Mouse (Mus musculus): Measurements from ENCODE around the gene Olfr692.
"Not testable (repeated sequence)": the region's sequence is repeated elsewhere in the genome, so short reads cannot be mapped to it uniquely, and the experiment has no call there.

Gene Olfr692

DNA sequence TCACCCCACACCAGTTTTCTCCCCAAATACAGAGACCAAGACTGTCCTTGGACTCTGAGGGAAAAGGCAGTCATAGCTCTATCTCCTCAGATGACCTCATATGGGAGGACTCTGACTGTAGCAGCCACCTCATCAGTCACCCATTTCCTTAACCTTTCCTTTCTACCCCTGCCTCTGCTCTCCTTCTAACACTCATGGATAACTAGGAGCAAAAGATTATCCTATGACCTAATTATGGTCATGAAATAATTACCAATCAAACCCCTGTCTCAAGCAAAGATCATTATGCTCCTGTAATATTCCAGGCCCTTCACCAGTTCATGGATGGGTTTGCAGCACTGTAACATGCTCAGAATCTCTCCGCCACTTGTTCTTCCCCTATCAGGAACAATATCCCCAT lies at the start of gene Olfr692:
Olfr692 (plus strand) TSS at position 301 of the 400 bp plus-strand sequence.
- DNase-seq: no peak

DNA sequence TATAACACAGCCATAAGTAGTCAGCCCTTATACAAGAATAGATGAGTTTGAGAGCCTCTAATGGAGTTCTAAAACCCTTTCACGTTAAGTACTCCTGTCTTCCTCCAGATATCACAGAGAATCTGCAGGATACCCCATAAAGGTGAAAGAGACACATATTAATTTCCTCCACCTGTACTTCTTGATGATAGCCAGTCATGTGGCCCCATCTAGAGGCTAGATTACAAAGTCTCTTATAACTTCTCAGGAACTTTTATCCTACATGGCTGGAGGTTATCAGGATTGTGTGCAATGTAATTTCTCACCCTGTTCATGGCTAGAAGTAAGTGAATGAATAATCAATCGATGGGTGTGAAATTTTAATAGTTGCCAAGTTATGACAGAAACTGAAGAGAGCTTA lies 42.7 kb upstream of the Olfr692 start:
- no peak for DNase-seq

DNA sequence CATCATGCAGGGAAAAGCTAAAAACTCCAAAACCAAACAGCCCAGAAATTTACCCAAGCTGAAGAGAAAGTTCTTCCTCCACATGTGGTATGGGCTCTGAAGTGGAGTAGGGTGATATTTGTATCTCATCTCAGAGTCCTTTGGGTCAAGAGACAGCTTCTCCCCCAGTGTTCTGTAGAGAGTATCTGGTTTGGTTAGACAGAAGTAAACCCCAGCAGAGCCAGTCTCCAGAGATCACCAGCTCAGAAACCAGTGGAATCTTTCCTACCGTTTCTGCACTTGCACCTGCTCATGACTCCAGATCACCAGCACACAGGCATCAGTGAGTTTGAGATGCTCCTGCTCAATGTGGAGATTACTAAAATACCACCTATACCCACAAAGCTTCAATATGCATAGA lies 34.0 kb upstream of the Olfr692 start, which contains the start of gene Olfr690:
Olfr690 (minus strand) TSS at position 101 of the 400 bp plus-strand sequence.
- DNase-seq: no peak

DNA sequence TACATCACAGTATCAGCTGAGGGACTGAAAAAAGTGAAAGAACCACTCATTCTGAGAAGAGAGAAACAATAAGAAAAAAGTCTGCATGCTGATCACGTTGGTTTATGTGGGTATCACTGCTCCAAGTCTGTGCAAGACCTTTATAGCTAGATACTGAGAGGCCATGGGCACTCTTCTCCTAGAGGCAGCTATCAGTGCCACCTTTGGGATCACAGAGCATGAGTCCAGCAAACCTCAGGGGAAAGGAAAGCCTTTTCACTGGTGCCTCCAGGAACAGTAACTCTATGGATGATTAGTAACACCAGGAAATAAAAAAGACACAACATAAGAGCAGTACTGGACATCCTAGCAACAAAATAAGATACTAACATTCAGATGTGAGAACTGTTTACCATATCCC lies 25.9 kb upstream of the Olfr692 start, which contains the start of gene Olfr691:
Olfr691 (minus strand) TSS at position 101 of the 400 bp plus-strand sequence.
- DNase-seq: no peak

DNA sequence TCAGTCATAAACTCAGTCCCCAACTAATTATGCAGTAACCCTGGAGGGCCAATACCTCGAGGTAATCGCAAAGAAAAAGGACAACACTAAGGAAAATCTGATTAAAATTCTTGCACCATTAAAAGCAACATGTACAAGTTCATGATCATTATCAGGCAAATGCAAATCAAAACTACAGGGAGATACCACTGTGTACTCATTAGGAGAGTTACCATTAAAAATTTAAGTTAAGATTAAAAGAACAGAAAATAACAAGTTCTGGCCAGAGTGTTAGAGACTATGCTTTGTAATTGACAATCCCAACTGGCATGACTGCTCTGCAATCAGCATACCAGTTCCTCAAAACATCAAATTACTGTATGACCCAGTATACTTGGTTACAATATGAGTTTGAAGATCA lies 25.3 kb upstream of the Olfr692 start:
- DNase-seq: no peak

DNA sequence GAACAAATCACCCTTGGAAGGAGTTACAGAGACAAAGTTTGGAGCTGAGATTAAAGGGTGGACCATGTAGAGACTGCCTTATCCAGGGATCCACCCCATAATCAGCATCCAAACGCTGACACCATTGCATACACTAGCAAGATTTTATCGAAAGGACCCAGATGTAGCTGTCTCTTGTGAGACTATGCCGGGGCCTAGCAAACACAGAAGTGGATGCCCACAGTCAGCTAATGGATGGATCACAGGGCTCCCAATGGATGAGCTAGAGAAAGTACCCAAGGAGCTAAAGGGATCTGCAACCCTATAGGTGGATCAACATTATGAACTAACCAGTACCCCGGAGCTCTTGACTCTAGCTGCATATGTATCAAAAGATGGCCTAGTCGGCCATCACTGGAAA lies 12.0 kb upstream of the Olfr692 start:
- DNase-seq: not testable (repeated sequence)

DNA sequence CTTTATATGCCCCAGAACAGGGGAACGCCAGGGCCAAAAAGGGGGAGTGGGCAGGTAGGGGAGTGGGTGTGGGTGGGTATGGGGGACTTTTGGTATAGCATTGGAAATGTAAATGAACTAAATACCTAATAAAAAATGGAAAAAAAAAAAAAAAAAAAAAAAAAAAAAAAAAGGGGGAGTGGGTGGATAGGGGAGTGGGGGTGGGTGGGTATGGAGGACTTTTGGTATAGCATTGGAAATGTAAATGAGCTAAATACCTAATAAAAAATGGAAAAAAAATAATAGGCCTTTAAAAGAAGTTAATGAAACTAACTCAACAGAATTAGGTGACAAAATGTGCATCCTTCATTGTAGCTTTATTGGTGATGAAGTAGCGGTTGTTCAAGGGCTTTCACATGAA lies 11.5 kb upstream of the Olfr692 start:
- DNase-seq: not testable (repeated sequence)

DNA sequence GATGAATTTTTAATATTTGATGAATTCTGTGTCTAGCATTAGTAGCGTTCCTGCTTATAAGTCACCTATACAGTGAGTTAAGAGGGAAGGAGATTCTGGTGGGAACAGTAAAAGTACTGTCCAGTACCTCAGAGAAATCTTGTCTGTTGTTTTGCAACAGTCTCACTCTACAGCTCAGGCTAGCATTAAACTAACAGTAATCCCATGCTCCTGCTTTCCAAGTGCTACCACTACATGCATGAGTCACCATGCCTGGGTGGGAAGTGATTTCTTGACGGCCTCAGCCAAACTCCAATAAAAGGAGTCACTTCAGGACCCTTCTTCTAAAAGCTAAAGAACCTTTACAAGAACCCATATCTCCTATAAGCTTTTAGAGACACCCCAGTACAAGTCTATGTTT lies 6.3 kb upstream of the Olfr692 start:
- DNase-seq: no peak

DNA sequence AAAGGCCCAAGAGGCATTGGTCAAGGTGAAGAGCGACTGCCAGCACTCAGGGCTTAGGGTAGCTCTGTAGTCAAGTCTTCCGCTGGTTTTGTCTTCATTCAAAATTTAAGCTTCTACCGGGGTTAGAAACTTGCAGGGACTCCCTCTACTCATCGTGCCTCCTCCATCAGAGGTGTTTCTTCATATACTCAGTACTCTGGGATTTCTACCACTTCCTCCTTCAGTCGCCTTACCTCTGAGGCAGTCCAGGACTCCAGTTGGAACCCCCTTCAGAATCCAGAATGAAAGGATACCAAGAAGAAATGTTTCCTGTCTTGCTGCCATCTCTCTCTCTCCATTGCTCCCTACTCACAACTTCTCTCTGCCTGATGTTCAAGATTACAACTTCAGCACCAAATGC lies 762 bp upstream of the Olfr692 start:
- no peak for DNase-seq

DNA sequence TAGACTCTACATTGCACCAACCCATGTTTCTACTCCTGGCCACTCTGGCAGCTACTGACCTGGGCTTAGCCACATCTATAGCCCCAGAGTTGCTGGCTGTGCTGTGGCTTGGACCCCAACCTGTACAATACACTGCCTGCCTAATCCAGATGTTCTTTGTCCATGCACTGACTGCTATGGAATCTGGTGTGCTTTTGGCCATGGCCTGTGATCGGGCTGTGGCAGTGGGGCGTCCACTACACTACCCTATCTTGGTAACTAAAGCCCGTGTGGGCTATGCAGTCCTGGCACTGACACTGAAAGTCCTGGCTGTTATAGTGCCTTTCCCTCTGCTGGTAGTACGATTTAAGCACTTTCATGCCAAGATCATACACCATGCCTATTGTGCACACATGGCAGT lies 491 bp downstream of the Olfr692 start:
- no peak for DNase-seq

DNA sequence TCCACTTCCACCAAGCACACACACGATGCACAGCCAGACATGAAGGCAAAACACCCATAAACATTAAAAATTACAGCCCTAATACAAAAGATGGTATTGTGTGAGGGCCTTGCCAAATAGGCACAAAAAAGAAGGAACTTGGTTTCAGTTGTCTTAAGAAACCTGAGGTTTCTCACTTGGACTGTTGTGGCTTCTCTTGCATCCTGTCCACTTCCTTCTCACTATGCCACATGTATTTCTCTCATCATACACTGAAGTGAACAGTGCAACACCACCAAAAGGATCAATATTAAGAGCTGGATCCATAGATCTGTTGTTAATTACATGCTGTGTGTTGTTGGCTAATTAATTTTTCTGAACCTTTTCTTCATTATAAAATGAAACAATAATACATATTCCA lies 4.9 kb downstream of the Olfr692 start:
- no peak for DNase-seq

DNA sequence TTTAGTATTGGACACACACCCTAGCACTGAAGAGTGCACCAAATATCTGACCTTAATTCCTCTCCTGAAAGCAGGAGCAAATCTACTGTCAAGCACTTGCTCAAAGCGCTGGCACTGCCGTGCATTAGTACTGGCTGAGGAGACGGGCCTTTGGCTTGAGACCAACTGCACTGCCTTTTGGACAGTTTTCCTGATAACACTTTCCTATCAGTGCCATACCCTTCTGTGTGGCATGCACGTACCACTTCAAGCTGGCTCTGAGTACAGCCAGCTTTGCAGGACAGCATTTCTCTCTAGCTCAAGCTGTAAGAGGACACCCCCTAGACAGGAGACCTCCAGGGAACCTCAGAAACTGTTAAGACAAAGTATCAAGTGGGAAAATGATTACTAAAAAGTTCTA lies 5.5 kb downstream of the Olfr692 start:
- DNase-seq: no peak

DNA sequence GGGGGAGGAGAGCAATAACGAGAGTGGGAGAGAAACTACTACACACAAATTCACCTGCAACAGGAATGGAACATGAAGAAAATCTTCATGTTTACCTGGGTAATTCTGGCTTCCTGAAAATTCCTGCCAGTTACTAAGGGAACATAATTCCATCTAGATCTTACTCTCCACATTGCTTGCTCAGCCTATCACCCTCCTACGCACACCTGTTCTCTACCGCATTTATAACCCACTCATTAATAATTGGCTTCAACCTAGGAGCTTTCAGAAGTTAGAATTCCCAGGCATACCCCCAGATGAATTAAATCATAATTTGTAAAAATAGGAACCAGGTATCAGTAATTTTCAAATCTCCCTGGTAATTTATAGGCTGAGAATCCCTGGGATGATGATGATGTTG lies 5.9 kb downstream of the Olfr692 start:
- DNase-seq: no peak

DNA sequence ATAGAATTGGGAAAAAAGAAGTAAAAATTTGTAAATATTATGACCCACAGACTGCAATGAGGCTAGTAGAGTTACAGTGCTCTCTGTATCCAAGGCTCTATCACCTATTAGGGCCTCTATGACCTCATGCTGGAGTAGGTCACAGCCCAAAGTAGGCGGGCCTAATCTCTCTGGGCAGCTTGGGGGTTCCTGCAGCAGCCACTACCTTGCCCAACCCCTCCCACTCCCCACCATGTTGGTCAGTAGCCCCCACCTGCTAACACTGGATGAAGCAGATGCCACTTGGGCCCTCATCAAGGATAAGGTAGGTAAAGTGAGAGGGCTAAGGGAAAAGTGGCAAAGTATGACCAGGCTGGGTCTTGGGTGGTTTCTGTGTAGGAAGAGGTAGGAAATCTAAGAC lies 6.8 kb downstream of the Olfr692 start, which contains the start of gene Gm5901:
Gm5901 (plus strand) TSS at position 173 of the 400 bp plus-strand sequence.
- DNase-seq: no peak

DNA sequence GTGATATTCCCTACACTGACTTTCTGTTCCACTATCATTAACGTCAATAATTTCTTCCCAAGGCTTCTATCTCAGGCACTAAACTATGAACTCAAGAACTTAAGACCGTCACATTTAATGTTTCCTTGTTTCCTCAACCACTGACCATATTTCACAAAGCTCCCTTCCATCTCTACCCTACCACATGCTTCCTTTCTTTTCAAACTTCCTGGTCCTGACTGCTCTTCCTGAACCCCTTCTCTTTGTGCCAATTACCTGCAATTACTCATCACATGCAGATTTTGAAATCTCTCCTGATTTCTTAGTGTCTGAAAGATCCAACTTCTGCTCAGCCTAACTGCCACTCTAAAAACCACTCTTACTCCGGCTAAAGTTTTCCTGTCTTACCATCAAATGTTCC lies 12.3 kb downstream of the Olfr692 start:
- no peak for DNase-seq

DNA sequence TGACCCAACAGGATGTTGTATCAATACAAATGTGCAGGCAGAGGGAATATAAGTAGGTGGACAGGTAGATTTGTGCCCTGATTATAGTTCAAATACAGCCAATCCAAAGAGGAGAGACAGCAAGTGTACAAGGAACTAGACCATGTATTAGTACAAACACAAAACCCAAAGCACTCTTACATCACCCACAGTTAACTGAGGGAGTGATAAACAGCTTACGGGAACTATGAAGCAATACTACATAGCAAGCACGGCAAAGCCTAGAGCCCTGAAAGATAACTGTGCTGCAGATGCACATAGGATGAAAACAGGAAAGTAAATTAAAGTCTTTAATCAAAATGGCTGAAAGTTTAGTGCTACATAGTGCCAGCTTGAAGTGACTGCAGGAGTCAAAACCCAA lies 19.7 kb downstream of the Olfr692 start:
- no peak for DNase-seq

DNA sequence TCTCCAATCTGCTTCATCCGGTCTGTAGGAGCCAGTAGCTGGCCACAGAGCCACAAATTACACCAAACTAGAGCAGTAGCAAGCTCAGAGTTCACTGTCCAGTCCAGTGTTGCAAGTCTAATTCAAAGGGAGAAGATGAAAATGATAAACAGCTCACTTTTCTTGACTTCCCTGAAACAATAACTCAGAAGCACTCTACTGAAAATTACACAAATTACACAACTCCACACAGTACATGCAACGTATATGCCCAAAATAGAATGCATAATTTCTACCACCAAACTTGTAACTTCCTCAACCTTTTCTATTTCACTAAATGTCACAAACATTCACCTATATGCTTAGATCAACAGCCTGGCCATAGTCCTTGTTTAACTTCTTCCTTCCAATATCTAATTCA lies 22.2 kb downstream of the Olfr692 start:
- DNase-seq: no peak

DNA sequence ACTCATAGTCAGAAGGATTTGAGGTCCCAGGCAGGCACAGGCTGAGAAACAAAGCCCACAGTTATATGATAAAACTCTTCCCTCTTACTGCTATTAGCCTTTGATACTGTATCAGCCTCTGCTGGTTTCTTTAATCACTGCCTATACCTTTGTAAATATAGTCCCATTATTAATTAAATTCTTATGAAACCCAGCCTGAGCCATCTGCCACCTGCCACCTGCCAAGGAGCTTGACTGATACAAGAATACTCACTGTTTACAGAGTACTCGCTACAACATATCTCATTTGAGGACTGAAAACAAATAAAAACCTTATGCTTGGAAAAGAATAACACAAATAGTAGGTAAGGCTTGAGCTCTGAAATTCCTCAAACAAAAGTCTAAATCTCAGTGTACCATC lies 26.6 kb downstream of the Olfr692 start:
- no peak for DNase-seq

DNA sequence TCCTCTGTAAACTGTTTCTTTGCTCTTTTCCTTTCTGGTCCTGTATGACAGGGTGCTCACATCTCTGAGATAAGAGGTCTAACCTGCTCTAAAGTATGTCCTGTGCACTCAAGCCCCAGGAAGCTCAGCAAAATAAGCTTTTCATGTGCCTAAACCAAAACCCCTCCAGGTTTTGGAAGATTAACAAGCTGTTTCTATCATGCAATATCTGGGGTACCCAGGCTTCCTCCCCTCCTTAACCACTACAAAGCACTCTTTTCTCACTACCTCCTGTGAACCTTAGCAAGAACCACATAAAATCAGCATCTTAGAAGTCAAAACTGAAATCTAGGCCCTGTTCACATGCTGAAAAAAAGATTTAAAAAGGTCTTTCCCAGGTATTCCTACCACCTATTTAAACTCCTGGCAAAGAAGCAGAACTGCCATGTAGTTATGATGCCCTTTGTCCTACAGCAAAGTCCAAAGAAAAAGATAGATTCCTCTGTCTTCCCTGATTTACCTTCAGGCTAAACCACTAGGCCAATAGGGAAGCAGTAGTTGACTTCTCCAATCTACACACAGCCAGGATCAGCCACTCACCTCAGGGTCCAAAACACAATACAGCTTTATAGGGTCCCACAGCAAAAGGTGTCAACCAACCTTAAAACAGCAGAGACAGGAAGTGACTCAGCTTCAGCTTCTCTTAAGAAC lies 27.2 kb downstream of the Olfr692 start:
- peak; percentile 12 for DNase-seq

DNA sequence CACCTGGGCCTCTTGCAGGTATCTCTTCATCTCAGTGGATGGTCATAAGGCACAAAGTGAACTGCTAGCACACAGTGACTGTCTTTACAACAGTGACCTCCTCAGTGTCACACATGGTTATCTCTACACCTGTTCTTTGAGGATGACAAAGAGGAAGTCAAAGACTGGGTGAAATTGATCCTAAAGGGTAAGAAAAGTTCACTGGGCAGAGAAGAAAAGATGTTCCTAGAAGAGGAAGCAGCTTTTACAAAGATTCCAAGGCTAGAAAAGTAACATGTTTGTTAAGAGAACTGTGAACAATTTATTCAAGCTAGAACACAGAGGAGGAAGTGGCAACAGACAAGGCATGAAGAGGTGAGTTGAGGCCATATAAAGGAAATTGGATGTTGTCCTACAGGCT lies 28.1 kb downstream of the Olfr692 start:
- no peak for DNase-seq

DNA sequence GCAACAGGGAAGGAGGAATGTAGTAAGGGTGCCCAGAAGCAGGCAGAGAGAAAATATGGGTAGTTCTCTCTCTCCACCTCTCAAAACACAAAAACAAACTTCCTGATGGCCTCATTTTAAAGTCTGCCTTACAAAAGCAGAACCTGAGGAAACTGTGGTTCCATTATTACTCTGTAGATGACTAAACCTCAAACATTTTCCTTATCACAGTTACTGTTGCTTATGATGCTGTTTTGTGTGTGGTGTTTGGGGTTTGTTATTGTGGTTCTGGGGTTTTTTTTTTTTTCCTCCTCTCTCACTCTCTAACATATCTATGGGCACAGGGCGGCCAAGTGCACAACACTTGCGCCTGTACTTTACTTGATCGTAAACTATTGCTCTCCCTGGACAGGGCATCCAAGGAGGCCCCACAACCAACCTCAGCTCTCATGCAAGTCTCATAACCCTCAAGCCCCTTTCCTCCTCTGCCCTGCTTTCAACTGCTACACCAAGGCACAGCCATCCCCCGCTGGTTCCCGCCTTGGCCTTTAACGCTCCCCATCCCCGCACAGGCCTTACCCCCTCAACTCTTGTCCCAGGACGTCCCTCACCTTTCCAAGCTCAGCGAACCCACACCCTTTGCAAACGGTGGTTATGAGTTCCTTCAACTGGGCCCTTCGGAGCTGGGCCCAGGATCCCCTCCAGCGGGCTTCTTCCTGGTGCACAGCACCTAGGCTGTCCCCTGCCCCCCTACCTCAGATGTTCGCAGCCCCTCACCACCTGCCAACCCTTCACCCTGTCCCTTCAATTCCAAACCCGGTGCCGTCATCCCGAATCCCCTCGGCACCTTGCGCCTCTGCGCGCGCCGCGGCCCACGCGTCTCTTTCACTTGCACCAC lies 31.3 kb downstream of the Olfr692 start:
- DNase-seq: no peak

DNA sequence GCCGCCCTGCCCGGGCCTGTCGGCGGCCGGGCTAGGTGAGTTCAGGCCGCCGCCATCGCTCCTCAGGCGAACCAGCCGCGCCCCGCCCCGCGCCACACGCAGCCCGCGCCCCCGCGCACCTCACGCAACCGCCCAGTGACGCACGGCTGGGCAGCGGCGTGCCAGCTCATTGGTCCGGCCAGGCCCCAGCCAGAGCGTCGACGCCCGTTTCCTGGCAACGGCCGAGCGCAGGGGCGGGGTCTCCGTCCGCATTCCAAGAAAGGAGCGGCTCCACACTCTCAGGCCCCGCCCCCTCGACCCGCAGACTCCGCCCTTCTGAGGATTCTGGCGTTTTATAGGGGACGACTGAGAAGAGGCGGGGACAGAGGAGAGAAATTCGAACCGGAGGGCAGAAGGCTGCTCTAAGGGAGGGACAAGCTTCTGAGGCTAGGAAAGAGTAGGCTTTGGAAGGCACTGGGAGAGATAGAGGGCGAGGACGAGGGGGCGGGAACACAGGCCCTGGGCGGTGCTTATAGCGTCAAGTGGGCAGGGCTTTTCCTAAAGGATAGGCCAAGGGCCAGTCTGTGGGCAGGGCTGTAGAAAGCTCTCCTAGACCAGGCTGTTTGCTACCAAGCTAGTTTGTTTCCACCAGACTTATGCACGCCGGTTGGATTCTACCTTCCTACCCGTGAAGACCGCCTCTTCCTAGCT lies 32.0 kb downstream of the Olfr692 start, which contains the start of gene Fam160a2:
Fam160a2 (minus strand) TSS at position 120 of the 690 bp plus-strand sequence.
- DNase-seq: peak; percentile 97

DNA sequence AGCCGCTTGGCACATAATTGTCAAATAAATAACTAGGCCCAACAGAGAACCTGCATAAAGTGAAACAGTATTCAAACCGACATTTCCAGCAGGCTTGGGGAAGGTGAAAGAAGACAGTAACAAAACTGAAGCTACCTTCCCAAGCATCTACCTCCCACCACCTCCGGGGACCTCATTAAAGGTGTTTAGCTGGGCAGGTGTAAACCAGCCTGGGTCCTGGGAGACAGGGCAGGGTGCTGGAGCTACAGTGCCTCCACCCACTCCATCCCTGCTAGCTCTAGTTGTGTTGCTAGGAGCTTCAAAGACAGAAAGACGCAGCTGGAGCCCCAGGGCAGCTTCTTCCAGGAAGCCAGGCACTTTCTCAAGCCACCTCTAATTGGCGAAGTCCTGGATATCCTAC lies 36.2 kb downstream of the Olfr692 start, which contains the start of gene Cnga4:
Cnga4 (plus strand) TSS at position 301 of the 400 bp plus-strand sequence.
- no peak for DNase-seq

All from thymus, postnatal 25 days (tissue).